8 mouse cellular contexts compared by ENCODE assay signal in genomic region chr13:55511492-55511861, GRCm38 (mm10). TPM values are rescaled to one million over a fixed set of nuclear protein-coding genes. Genes with fewer than 3 reads are reported as not detected.
DNase-seq lines count a peak whose midpoint lies in the region; ATAC-seq and TF ChIP-seq lines count a peak whose summit lies in the region.

No protein-coding gene starts in this region.

- H3K9ac ChIP-seq in ES-Bruce4 (ENCODE audit: low read depth, poor library complexity, severe bottlenecking): peak overlapping the region; percentile 18; the same call in 1 of the 2 replicates
- peak overlapping the region; percentile 17; the same call in 1 of the 2 replicates for H3K9ac ChIP-seq in liver, embryonic 12.5 days

- no peaks in the 10 kb centered on the region for H3K9me3 ChIP-seq in ES-Bruce4 (replicated peaks; ENCODE audit: control insufficient read depth, insufficient read depth, low read length, poor library complexity, severe bottlenecking)
- no peaks in the 10 kb centered on the region for H3K9me3 ChIP-seq in liver, embryonic 12.5 days (replicated peaks)

- H3ac ChIP-seq in C2C12 (ENCODE audit: control insufficient read depth, insufficient read length, low read depth): peak overlapping the region; percentile 95

- no peaks in the 10 kb centered on the region for H3K27me3 ChIP-seq in C2C12 (ENCODE audit: control insufficient read depth, insufficient read depth, insufficient read length)
- H3K27me3 ChIP-seq in ES-Bruce4 (ENCODE audit: control insufficient read depth, insufficient read depth, low read length, poor library complexity, severe bottlenecking): no peaks in the 10 kb centered on the region
- peaks cover 17% of the 10 kb centered on the region for H3K27me3 ChIP-seq in liver, embryonic 12.5 days (replicated peaks)

- H3K36me3 ChIP-seq in C2C12 (ENCODE audit: control insufficient read depth, insufficient read depth) (peaks cover 45% of the 10 kb centered on the region), ES-Bruce4 (ENCODE audit: control insufficient read depth, insufficient read depth, low read length, poor library complexity, severe bottlenecking) (no peaks in the 10 kb centered on the region)
- peaks cover 26% of the 10 kb centered on the region for H3K36me3 ChIP-seq in liver, embryonic 12.5 days

- H3K4me3 ChIP-seq in C2C12 (ENCODE audit: insufficient read depth, poor library complexity, severe bottlenecking) (peak overlapping the region; percentile 91), ES-Bruce4 (ENCODE audit: low read depth, low read length) (no peak overlapping the region)
- peak overlapping the region; percentile 80; the same call in 1 of the 2 replicates for H3K4me3 ChIP-seq in liver, embryonic 12.5 days

- H3K79me2 ChIP-seq in C2C12 (ENCODE audit: control insufficient read depth, insufficient read depth): peaks cover 65% of the 10 kb centered on the region

- H3K27ac ChIP-seq in ES-Bruce4 (ENCODE audit: insufficient read depth, low read length): peak overlapping the region; percentile 67
- H3K27ac ChIP-seq in liver, embryonic 12.5 days: peak overlapping the region; percentile 77

- peak; percentile 21 for ATAC-seq in liver, embryonic 12.5 days
- no peak for ATAC-seq in megakaryocyte progenitor cell, adult 5-6 weeks (replicated peaks; ENCODE audit: poor library complexity)
- no peak for ATAC-seq in monocyte, adult 5-6 weeks (replicated peaks; ENCODE audit: insufficient number of reproducible peaks, low FRiP score, low TSS enrichment, poor library complexity, severe bottlenecking)

- H3K79me3 ChIP-seq in C2C12 (ENCODE audit: low read depth): peaks cover 42% of the 10 kb centered on the region

- no peak for TF ChIP-seq POLR2A in ES-Bruce4 (IDR thresholded peaks at IDR 0.05; ENCODE audit: insufficient read depth, low read length)

- DNase-seq in forelimb bud, embryonic 11.5 days (ENCODE audit: low read depth, low spot score): peak; percentile 9
- DNase-seq in urinary bladder, postnatal 10 days (ENCODE audit: low spot score): no peak
- DNase-seq in left cerebral cortex, postnatal 36 days (ENCODE audit: low spot score in 2 of 2): no peak

- peak overlapping the region; percentile 99 for H3K4me2 ChIP-seq in liver, embryonic 12.5 days

- no peak for TF ChIP-seq EP300 in ES-Bruce4 (IDR thresholded peaks at IDR 0.05; ENCODE audit: insufficient read depth, low read depth, low read length)

- 32% methylated on average over 5 of the region's 5 CpGs for WGBS in liver, embryonic 12.5 days (ENCODE audit: insufficient replicate concordance)

- intact Hi-C loops in left cerebral cortex, postnatal 36 days (cut with DNase I): no loop called here

- no peak for TF ChIP-seq CTCF in C2C12 (IDR thresholded peaks at IDR 0.05; ENCODE audit: control insufficient read depth, insufficient read depth, insufficient read length)
- TF ChIP-seq CTCF in ES-Bruce4 (IDR thresholded peaks at IDR 0.05; ENCODE audit: low read depth, low read length): no peak

- H3K4me1 ChIP-seq in ES-Bruce4 (ENCODE audit: control insufficient read depth, insufficient read depth, low read length): peaks cover 11% of the 10 kb centered on the region
- H3K4me1 ChIP-seq in liver, embryonic 12.5 days: peaks cover 61% of the 10 kb centered on the region

TF ChIP-seq in C2C12, 6 proteins besides CTCF, POLR2A, EP300 and RAD21:
- TF ChIP-seq MYOG (IDR thresholded peaks at IDR 0.05; ENCODE audit: control insufficient read depth, extremely low read depth, insufficient read length): no peak
- TF ChIP-seq FOSL1 (IDR thresholded peaks at IDR 0.05; ENCODE audit: insufficient read depth, low read length, poor library complexity, severe bottlenecking): no peak
- TF ChIP-seq CEBPB (IDR thresholded peaks at IDR 0.05; ENCODE audit: low read depth): no peak
- no peak for TF ChIP-seq USF1 (IDR thresholded peaks at IDR 0.05; ENCODE audit: low read depth)
- TF ChIP-seq MYOD1 (IDR thresholded peaks at IDR 0.05; ENCODE audit: control insufficient read depth, insufficient read length, low read depth): no peak
- no peak for TF ChIP-seq MAX (IDR thresholded peaks at IDR 0.05)
TF ChIP-seq in C2C12: peak in this region for 0.

RNA-seq across cellular contexts. Expression of gene Pdlim7, which starts 2.0 kb away (rescaled TPM):
- polyA plus RNA-seq in C2C12 (2012; fragmentation: generic; extraction: Trizol): 344 TPM
- 84.4 and 97.7 TPM in 2 replicates for polyA plus RNA-seq in ES-Bruce4 (2011; ENCODE audit: insufficient read depth, insufficient read length, low read depth, missing spikeins)
- polyA plus RNA-seq in liver, embryonic 12.5 days (2016; fragmentation: Nextera tagmentation; extraction: Ambion mirVana): 44.3 and 45.2 TPM in 2 replicates
- total RNA-seq in megakaryocyte progenitor cell, adult 5-6 weeks (2015): 12.7 and 13.0 TPM in 2 replicates
- 5.3 and 5.9 TPM in 2 replicates for total RNA-seq in megakaryocyte progenitor cell, adult 5-6 weeks (2017)
- total RNA-seq in left cerebral cortex, postnatal 36 days (2021): 100 to 1,000 TPM in 1 of 2 experiments, 10 to 100 TPM in 1; 82.1 to 101 TPM
- total RNA-seq in monocyte, adult 5-6 weeks (2017): 4.7 to 13.5 TPM (median 10.5 TPM) in 3 replicates

RNA-seq across cellular contexts. Expression of gene Dok3, which starts 17.6 kb away (rescaled TPM):
- polyA plus RNA-seq in C2C12 (2012; fragmentation: generic; extraction: Trizol) (0.83 TPM), ES-Bruce4 (2011; ENCODE audit: insufficient read depth, insufficient read length, low read depth, missing spikeins) (0.39 and 1.0 TPM in 2 replicates)
- polyA plus RNA-seq in liver, embryonic 12.5 days (2016; fragmentation: Nextera tagmentation; extraction: Ambion mirVana): 3.4 and 4.4 TPM in 2 replicates
- 18.1 and 34.6 TPM in 2 replicates for total RNA-seq in megakaryocyte progenitor cell, adult 5-6 weeks (2015)
- total RNA-seq in megakaryocyte progenitor cell, adult 5-6 weeks (2017): 22.9 and 31.2 TPM in 2 replicates
- 10 to 100 TPM in 1 of 2 experiments, 1 to 10 TPM in 1; 5.5 to 14.0 TPM for total RNA-seq in left cerebral cortex, postnatal 36 days (2021)
- total RNA-seq in monocyte, adult 5-6 weeks (2017): 86.5 to 105 TPM (median 104 TPM) in 3 replicates

RNA-seq across cellular contexts. Expression of gene Dbn1, which starts 23.6 kb away (rescaled TPM):
- polyA plus RNA-seq in C2C12 (2012; fragmentation: generic; extraction: Trizol) (87.7 TPM), ES-Bruce4 (2011; ENCODE audit: insufficient read depth, insufficient read length, low read depth, missing spikeins) (43.6 and 44.3 TPM in 2 replicates)
- polyA plus RNA-seq in liver, embryonic 12.5 days (2016; fragmentation: Nextera tagmentation; extraction: Ambion mirVana): 24.2 and 27.0 TPM in 2 replicates
- total RNA-seq in megakaryocyte progenitor cell, adult 5-6 weeks (2015): 0.72 and 0.76 TPM in 2 replicates
- 2.3 and 2.7 TPM in 2 replicates for total RNA-seq in megakaryocyte progenitor cell, adult 5-6 weeks (2017)
- 100 to 1,000 TPM; 247 to 314 TPM for total RNA-seq in left cerebral cortex, postnatal 36 days (2021)
- 0.58 TPM in 1 of 3 replicates, not detected in the others for total RNA-seq in monocyte, adult 5-6 weeks (2017)

RNA-seq across cellular contexts. Expression of gene Ddx41, which starts 25.0 kb away (rescaled TPM):
- polyA plus RNA-seq in C2C12 (2012; fragmentation: generic; extraction: Trizol) (65.4 TPM), ES-Bruce4 (2011; ENCODE audit: insufficient read depth, insufficient read length, low read depth, missing spikeins) (55.2 and 63.9 TPM in 2 replicates)
- polyA plus RNA-seq in liver, embryonic 12.5 days (2016; fragmentation: Nextera tagmentation; extraction: Ambion mirVana): 40.2 and 42.0 TPM in 2 replicates
- 28.0 and 29.1 TPM in 2 replicates for total RNA-seq in megakaryocyte progenitor cell, adult 5-6 weeks (2015)
- 66.9 and 78.0 TPM in 2 replicates for total RNA-seq in megakaryocyte progenitor cell, adult 5-6 weeks (2017)
- 10 to 100 TPM; 53.1 to 63.9 TPM for total RNA-seq in left cerebral cortex, postnatal 36 days (2021)
- total RNA-seq in monocyte, adult 5-6 weeks (2017): 67.7 to 76.2 TPM (median 71.8 TPM) in 3 replicates

RNA-seq across cellular contexts. Expression of gene Prr7, which starts 47.4 kb away (rescaled TPM):
- polyA plus RNA-seq in C2C12 (2012; fragmentation: generic; extraction: Trizol) (10.8 TPM), ES-Bruce4 (2011; ENCODE audit: insufficient read depth, insufficient read length, low read depth, missing spikeins) (3.1 and 3.4 TPM in 2 replicates)
- not detected in 2 replicates for polyA plus RNA-seq in liver, embryonic 12.5 days (2016; fragmentation: Nextera tagmentation; extraction: Ambion mirVana)
- 0.72 and 1.7 TPM in 2 replicates for total RNA-seq in megakaryocyte progenitor cell, adult 5-6 weeks (2015)
- 1.5 TPM in 2 replicates for total RNA-seq in megakaryocyte progenitor cell, adult 5-6 weeks (2017)
- total RNA-seq in left cerebral cortex, postnatal 36 days (2021): 10 to 100 TPM; 81.8 to 82.1 TPM
- 2.2 to 3.8 TPM in 2 of 3 replicates, not detected in the other for total RNA-seq in monocyte, adult 5-6 weeks (2017)

Comparison
In these comparisons a context has a peak if more than half of its experiments do, and no peak if none do; other contexts are left out.
1. RNA of gene Dbn1, which starts 23.6 kb away (total RNA-seq): 247 to 314 TPM in left cerebral cortex, postnatal 36 days; 0.72 to 2.7 TPM in megakaryocyte progenitor cell, adult 5-6 weeks and 0.58 TPM in monocyte, adult 5-6 weeks; every median in the first group is over 10 times any median in the second.